Mouse (Mus musculus) kidney, adult 2 months (tissue): ENCODE results near the gene Marveld1. TPM values are rescaled to one million over a fixed set of nuclear protein-coding genes. Genes with fewer than 3 reads are reported as not detected.

Source experiments
- DNase-seq: peaks from one replicate; pipeline ENCODE4 v3.0.0; 2021
- H3K27ac ChIP-seq: fragments of 200-500 bp; 2 replicates; pipeline ENCODE4 v1.5.1; 2012; ENCODE audit warnings: low read depth, low read length, control low read depth, inconsistent platforms; ENCODE audit not compliant: insufficient read depth
- H3K27me3 ChIP-seq: fragments of 200-500 bp; replicated peaks from 2 replicates; pipeline ENCODE4 v1.6.1; 2012; ENCODE audit warnings: mild to moderate bottlenecking, moderate library complexity, low read length, inconsistent platforms; ENCODE audit not compliant: control insufficient read depth, insufficient read depth
- H3K36me3 ChIP-seq: fragments of 200-500 bp; 2 replicates; pipeline ENCODE4 v1.6.1; 2012; ENCODE audit warnings: mild to moderate bottlenecking, moderate library complexity, low read length, inconsistent platforms; ENCODE audit not compliant: control insufficient read depth, insufficient read depth
- H3K4me1 ChIP-seq: fragments of 200-500 bp; 2 replicates; pipeline ENCODE4 v1.6.1; 2011; ENCODE audit warnings: low read length; ENCODE audit not compliant: control insufficient read depth, insufficient read depth
- H3K4me3 ChIP-seq: fragments of 200-500 bp; 2 replicates; pipeline ENCODE4 v1.5.1; 2011; ENCODE audit warnings: mild to moderate bottlenecking, low read depth, low read length, control low read depth; ENCODE audit not compliant: insufficient read depth
- CTCF ChIP-seq: fragments of 200-500 bp; conservative IDR thresholded peaks from 2 replicates; pipeline ENCODE4 v1.5.1; 2011; ENCODE audit warnings: low read depth, mild to moderate bottlenecking, control low read depth, low read length, moderate library complexity, mixed read lengths; ENCODE audit not compliant: insufficient read depth, insufficient read length
- POLR2A ChIP-seq: fragments of 200-500 bp; IDR thresholded peaks from one replicate; pipeline ENCODE4 v1.6.1; 2011; ENCODE audit warnings: low read depth, low read length, control low read depth
- WGBS: fragments of 180-500 bp; shearing (Covaris S2); methylation state at CpG from one replicate; pipeline ENCODE4 v1.1.7; 2018; 5-methylcytosine and 5-hydroxymethylcytosine counted together
- polyA plus RNA-seq: library from polyadenylated mRNA; depleted of rRNA; stranded (reverse); fragments of >200 nt; gene quantifications from 2 replicates; pipeline ENCODE4 v1.2.3, GENCODE M21; 2012

The Marveld1 gene
- polyA plus RNA-seq, 1 experiment, result 44.6 TPM

DNA sequence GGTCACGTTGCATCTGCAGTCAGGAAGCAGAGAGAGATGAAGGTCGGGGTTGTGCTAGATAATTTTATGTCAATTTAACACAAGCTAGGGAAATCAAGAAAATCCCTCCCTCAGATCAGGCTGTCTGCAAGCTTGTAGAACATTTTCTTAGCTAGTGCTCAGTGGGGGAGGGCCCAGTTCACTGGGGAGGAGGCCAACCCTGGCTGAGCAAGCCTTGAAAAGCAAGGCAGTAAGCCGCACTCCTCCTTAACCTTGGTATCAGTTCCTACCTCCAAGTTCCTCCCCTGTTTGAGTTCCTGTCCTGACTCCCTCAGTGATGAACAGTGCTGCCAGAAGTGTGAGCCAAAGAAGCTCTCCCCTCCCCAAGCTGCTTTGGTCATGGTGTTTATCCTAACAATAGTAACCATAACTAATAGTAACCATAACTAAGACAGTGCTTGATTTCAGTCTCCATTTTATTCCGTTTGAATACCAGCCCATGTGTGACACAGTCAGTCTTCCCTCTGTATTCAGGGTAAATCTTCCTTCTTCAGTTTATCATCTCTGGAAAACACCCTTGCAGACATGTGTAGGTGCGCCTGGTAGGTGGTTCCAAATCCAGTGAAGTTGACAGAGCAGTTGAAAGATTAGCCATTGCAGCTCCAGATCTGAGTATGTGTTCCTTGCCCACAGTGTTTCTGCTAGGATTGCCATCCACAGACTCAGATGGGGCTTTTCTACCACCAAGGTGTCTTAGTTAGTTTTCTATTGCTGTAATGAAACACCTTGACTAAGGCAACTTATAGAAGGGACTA lies 7.3 kb upstream of the Marveld1 start:
- H3K4me1 ChIP-seq, result no peaks in the 10 kb centered on the region
- no peaks in the 10 kb centered on the region for H3K36me3 ChIP-seq
- H3K27me3 ChIP-seq, result no peaks in the 10 kb centered on the region
- no peak overlapping the region for H3K4me3 ChIP-seq
- TF ChIP-seq CTCF (no peak), POLR2A (no peak)
- 68% methylated on average over 5 of the region's 5 CpGs for WGBS
- H3K27ac ChIP-seq, result no peak overlapping the region
- no peak for DNase-seq

DNA sequence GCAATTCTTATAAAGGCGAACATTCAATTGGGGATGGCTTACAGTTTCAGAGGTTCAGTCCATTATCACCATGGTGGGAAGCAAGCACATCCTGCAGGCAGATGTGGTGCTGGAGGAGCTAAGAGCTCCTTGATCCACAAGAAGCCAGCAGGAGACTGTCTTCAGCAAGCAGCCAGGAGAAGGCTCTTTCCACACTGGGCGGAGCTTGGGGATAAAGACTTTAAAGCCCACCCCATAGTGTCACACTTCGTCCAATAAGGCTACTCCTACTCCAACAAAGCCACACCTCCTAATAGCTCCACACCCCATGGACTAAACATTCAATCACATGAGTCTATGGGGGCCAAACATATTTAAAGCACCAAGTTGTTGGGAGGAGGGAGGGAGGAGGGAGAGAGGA lies 5.2 kb upstream of the Marveld1 start:
- no peak for TF ChIP-seq CTCF
- no peak for TF ChIP-seq POLR2A
- Histone ChIP-seq H3K27ac (no peak overlapping the region), H3K4me3 (no peak overlapping the region), H3K27me3 (no peaks in the 10 kb centered on the region), H3K4me1 (peaks cover 7% of the 10 kb centered on the region), H3K36me3 (no peaks in the 10 kb centered on the region)
- WGBS, result 88% methylated on average over 3 of the region's 3 CpGs
- no peak for DNase-seq

DNA sequence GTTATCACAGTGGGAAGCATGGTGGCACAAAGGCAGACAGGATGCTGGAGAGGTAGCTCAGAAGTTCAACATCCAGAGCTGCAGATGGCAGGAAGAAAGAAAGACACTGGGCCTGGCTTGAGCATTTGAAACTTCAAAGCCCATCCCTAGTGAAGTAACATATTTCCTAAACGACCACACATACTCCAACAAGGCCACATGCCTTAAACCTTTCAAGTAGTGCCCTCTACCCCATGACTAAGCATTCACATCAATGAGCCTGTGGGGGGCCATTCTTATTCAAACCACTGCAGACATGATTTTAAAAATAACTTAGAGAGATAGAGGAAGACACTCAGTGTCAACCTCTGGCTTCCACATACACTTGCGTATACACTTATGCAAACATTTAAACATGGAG lies 4.4 kb upstream of the Marveld1 start:
- Histone ChIP-seq H3K27me3 (no peaks in the 10 kb centered on the region), H3K27ac (no peak overlapping the region), H3K36me3 (no peaks in the 10 kb centered on the region), H3K4me1 (peaks cover 7% of the 10 kb centered on the region), H3K4me3 (no peak overlapping the region)
- 84% methylated on average over 2 of the region's 2 CpGs for WGBS
- TF ChIP-seq POLR2A (no peak), CTCF (no peak)
- DNase-seq, result no peak

DNA sequence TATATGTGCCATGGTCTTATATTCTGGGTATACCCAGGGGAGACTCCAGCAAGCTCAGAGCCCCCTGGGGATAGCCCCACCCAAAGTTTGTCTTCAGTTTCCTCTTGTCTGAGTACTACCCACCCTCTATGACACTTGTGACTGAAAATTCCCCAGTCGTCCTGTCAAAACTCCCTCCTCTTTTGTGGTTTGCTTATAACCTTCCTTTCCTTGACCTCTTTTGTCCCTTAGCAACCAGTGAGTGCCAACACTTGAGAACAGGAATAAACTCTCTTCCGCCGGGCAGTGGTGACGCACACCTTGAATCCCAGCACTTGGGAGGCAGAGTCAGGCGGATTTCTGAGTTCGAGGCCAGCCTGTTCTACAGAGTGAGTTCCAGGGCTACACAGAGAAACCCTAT lies 3.1 kb upstream of the Marveld1 start:
- no peaks in the 10 kb centered on the region for H3K36me3 ChIP-seq
- no peak for DNase-seq
- no peak overlapping the region for H3K27ac ChIP-seq
- no peak overlapping the region for H3K4me3 ChIP-seq
- WGBS, result 35% methylated on average over 6 of the region's 6 CpGs
- H3K4me1 ChIP-seq, result peaks cover 10% of the 10 kb centered on the region
- H3K27me3 ChIP-seq, result no peaks in the 10 kb centered on the region
- TF ChIP-seq POLR2A, result no peak
- no peak for TF ChIP-seq CTCF

DNA sequence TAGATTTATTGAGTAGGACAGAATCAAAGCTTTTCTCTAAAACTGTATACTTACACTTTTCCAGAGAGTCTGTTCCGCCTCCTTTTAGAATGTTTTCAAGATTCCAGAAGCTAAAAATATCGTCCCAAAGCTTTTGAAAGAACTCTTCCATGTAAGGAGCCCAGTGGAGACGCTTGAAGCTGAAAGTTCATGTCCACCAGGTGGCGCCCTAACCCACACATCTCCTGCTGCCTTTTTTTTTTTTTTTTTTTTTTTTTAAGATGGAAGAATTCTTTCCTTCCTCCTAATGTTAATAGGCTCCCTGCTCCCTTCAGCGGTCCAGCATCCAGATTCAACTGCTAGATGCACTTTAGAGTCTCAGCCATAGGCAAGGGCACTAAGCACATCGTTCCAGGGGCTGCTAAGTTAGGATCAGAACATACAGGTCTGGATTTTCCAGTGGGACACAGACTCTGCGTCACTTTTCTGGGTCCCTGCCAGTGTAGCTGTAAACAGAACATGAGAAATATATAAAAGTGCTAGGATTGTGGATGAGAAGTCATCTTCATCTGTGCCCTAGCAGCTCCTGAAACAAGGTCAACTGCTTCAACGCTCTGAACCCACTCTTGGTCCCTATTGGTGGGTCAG lies 2.5 kb upstream of the Marveld1 start:
- WGBS, result 27% methylated on average over 8 of the region's 8 CpGs
- Histone ChIP-seq H3K27me3 (no peaks in the 10 kb centered on the region), H3K27ac (0 out of 2 replicates have a peak overlapping the region, but pooled peaks have one; percentile 32), H3K36me3 (no peaks in the 10 kb centered on the region), H3K4me3 (no peak overlapping the region), H3K4me1 (peaks cover 10% of the 10 kb centered on the region)
- DNase-seq, result peak; percentile 92
- peak; percentile 68 for TF ChIP-seq CTCF
- no peak for TF ChIP-seq POLR2A

DNA sequence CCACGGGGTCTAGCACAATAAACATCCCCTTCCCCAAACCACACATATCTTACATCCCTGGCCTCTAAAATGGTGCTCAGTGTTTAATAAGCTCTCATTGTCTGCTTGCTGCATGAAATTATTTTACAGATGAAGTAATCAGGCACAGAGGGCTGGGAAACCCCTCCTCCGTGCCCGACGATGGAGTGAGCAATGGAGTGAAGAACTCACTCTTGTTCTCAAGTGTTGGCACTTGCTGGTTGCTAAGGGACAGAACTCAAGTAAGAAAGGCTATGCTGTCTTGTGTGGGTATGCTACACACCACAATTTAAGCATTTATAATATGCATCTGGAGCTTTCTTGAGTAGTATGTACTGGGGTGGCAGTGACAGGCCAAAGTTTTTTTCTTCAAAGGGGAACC lies 2.0 kb upstream of the Marveld1 start:
- WGBS, result 59% methylated on average over 4 of the region's 4 CpGs
- no peak for TF ChIP-seq CTCF
- no peak for TF ChIP-seq POLR2A
- H3K27ac ChIP-seq, result 0 out of 2 replicates have a peak overlapping the region, but pooled peaks have one; percentile 32

DNA sequence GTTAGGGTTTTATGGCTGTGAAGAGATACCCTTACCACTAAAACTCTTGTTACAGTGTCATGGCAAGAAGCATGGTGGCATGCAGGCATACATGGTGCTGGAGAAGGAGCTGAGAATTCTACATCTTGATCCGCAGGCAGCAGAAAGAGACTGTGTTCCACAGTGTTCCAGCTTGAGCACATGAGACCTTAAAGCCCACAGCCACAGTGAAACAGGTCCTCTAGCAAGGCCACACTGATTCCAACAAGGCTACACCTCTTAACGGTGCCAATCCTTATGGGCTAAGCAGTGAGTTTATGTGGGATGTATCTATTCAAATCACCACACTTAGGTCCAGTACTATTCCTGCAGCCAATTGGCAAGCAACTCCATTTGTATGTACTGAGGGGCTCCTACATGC lies 1.5 kb upstream of the Marveld1 start:
- Histone ChIP-seq H3K27me3 (no peaks in the 10 kb centered on the region), H3K4me3 (no peak overlapping the region), H3K4me1 (peaks cover 10% of the 10 kb centered on the region), H3K36me3 (no peaks in the 10 kb centered on the region), H3K27ac (peak overlapping the region; percentile 69; the same call in 1 of the 2 replicates)
- no peak for DNase-seq
- 93% methylated on average over 2 of the region's 2 CpGs for WGBS
- TF ChIP-seq POLR2A (no peak), CTCF (no peak)

More for the DNA sequence above, 2.0 kb upstream of the Marveld1 start:
- Histone ChIP-seq H3K4me1 (peaks cover 10% of the 10 kb centered on the region), H3K36me3 (no peaks in the 10 kb centered on the region), H3K27me3 (no peaks in the 10 kb centered on the region), H3K4me3 (no peak overlapping the region)
- DNase-seq, result no peak
